Mouse (Mus musculus) natural killer cell, adult 2 months (primary cell): ENCODE data around the gene Wnt7b.
A peak's percentile ranks its signal among the peaks of the same experiment; 100 is the strongest.

Source experiments
- DNase-seq, 2 experiments: peaks; one replicate each; pipeline ENCODE4 v3.0.0; 2022; ENCODE audit warnings: low spot score in 2 of 2

The Wnt7b gene

DNA sequence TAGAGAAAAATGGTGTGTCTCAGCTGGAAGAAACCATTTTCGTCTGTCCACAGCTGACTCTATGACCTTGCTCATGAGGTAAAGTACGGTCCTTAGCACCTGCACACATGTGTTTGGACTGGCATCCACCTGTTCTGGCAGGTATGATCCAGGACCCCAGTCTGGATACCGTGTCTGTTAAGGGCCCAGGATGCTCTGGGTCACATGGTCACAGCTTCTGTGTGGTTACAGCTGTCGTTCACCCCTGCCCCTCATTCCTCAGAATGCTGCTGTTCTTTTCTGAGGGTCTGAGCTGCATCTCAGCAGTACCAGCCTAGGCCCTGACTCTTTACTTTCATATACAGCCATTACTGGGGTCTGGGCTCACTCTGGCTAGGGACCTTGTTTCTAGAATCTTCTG, 18.9 kb upstream of the Wnt7b start:
- no peak for DNase-seq

DNA sequence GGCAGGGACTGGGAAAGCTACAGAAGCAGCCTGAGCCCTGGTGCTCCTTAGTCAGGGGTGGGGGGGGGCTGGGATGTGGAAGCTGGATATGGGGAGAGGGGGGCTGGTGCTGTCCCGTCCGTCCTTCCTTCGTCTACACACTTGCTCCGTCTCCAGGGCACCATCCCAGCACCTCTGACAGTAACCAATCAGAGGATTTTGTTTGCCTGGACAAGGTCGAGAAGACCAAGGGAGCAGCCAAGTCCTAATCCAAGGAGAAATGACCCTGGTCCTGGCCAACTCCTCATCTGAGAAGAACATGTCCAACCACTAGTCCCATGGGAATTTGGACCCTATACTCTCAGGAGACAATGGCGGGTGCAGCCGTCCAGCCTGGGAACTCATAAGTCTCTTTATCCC, 18.4 kb upstream of the Wnt7b start:
- DNase-seq, result no peak

DNA sequence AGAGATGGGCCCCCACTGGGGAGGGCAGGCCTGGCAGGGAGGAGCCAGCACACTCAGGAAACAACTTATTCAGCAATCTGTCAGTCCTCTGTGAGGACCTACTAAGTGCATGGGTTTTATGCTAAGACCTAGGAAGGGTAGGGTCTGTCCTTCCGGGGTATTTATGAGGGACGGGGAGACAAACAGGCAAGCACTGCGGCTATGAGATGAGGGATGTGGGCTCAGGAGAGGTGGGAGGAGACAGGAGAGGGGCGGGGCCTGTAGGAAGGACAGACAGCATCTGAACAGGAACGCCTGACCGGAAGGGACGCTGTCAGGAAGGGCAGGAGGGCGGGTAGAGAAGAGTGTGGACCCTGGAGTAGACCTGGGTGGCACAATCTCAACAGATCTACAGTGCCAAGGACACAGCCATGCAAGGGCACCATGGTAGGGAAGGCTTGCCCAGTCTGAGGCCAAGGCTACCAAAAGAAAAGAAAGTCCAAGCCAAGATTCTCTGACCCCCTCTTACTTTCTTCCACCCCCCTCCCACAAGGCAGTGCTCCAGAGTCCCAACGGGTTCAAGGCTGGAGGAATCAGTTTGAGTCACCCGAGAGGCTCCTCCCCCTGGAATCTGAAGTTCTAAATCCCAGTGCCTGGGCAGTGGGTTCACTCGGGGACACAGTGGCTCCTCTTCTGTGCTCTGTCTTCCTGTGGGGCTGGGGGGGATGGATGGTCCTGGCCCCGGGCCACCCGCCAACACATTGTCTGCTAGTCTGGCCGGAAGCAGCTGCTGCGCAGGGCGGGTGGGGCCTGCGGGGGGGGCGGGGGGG, 17.8 kb upstream of the Wnt7b start:
- DNase-seq, result no peak

DNA sequence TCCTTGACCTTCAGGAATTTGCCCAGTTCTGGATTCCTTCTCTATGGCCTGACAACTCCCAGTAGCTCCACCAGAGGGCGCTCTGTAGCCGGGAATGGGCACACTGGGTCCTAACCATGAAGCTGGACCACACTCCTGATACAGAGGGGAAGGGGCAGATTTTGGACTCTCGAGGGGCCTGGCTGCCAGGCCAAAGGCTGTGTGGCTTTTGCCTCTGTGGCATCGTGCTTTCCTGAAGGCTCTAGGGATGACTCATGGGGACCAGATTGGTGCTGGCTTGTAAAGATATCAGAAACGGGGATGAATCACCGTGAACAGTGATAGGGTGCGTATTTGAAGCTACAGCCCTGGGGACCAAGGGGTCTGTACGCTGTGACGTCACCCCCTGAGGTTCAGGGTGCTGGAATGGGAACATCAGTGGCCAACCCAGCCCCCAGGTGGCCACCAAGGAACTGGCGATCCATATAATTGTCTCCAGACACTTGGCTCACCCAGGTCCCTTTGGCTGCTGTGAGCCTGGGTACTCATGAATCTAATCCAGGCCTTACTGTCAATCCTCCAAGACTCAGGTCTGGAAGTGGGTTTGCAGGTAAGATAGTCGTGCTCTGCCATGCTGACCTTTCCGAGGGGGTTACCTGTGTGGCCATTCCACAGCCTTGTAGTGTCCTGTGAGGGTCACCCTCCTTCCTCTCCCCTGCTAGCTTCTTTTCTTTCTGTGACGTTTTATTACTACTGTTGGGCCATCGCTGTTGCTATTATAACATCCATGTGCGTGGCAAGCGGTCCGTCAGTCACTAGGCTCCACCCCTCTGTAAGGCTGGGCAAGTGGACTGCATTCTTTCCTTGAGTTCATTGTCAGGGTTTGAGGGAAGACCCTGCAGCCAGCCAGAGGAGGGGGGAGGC, 17.0 kb upstream of the Wnt7b start:
- peak; percentile 39 to 56 for DNase-seq

DNA sequence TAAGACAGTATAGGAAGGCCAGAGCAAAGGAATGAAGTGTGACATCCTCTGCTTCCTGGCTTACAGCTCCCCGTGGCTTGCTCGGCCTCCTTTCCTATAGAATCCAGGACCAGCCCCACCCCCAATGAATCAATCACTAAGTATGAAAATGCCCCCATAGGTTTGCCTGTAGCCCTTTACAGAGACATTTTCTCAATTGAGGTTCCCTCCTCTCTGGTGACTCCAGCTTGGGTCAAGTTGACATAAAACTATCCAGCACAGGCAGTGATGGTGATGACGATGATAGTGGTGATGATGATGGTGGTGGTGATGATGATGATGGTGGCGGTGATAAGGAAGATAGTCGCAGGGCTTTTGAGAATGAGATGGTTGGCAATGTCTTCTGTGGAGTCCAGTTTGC, 16.2 kb upstream of the Wnt7b start:
- no peak for DNase-seq

DNA sequence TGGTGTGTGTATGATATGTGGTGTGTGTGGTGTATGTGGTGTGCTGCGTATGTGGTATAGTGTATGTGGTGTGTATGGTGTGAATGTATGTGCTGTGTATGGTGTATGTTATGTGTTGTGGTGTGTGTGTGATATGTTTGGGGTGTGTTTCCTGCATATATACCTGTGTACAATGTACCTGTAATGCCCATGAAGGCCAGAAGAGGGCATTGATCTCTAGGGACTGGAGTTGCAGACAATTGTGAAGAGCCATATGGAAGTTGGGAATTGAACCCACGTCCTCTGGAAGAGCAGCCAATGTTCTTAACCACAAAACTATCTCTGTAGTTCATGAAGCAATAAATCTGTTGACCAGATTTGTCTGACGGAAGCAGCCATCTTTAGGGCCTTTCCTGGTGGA, 15.1 kb upstream of the Wnt7b start:
- no peak for DNase-seq

DNA sequence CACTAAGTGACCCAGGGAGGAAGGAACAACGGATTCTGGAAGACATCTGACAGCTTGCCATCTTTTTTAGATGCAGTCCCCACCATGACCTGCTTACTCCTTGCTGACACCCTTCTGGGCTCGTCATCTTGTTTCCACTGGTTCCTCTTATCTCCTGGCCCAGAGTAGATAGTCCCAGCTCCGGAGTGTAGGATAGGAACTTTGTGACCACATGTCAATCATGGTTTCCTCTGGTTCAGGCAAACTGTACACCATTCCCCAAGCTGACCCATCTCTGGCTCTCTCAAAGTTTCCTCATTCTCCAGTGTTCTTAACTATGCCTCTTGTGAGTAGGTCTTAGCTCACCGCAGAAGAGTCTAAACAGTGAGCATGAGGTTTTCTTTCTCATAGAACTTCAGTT, 10.4 kb upstream of the Wnt7b start:
- DNase-seq, result no peak

DNA sequence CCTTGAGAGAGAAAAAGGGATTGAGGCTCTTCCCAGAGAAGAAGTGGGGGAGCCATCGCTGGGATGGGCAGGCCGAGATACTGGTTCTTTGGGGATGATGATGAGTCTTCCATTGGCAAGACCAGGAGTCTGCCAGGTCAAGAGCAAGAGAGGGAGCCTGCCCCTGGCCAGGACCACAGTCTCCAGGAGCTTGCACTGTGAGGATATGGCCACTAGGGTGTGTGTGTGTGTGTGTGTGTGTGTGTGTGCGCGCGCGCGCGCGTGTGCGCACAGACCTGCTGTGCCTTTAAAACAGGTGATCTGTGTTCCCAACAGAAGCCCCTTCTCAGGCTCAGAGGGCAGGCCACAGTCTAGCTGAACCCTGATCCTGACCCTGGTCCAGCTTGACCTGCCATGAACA, 8.6 kb upstream of the Wnt7b start:
- no peak for DNase-seq

DNA sequence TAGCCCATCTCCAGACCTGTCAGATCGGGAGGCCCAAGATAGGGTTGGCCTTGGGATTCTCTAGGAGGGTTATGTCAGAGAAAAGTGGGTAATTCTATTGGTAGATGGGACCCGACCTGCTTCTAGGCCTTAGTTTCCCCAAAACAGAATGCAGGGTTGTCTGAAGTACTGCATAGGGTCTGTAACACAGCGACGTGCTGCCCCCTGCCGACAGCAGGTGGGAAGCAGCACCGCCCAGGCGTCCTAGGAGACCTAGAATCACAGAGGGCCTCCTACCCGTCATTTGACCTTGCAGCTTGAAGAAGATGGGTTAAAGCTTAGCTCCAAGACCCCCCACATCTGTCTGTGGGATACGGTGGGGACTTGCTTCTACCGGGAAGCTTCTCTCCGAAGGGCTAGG, 1.2 kb upstream of the Wnt7b start:
- DNase-seq, result peak; percentile 29 to 41

DNA sequence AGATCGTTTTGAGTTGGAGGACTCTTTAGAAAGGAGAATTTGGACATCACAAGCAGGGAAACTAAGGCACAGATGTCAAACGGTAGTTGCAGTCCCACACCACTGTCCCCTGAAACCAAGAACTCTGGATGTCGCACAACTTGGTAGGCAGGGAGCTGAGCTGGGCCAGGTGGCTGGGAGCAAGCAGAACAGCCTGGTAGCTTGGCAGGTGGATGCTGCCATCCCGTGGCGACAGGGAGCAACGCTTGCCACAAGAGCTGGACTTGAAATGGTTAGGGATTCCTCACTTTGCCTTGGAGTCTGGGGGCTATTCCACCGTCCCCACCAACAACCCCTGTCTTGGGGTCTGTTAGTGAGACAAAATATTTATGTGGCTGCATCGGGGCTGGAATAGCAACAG, 751 bp upstream of the Wnt7b start:
- DNase-seq, result peak; percentile 27 to 28

DNA sequence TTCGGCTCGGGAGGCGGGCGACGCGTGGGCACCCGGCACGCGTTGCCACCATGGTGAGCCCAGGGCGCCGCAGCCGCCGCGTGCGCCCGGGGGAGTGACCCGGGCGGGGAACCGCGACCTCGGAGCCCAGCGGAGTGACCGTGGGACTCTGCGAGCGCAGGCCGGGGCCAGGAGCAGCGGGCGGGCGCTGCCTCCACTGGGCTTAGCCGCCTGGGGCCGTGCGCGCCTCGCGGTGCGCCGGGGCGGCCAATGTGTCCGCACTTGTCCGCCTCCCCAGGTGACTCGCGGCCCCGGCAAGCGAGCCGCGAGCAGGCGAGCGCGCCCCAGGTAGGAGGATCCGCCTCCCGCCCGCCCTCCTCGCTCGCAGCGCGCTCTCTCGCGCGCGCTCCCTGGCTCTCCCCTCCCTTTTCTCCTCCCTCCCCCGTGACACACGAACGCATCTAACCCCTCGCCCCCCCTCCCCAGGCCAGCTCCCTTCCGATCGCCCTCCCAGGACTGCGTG, 659 bp downstream of the Wnt7b start:
- no peak for DNase-seq

DNA sequence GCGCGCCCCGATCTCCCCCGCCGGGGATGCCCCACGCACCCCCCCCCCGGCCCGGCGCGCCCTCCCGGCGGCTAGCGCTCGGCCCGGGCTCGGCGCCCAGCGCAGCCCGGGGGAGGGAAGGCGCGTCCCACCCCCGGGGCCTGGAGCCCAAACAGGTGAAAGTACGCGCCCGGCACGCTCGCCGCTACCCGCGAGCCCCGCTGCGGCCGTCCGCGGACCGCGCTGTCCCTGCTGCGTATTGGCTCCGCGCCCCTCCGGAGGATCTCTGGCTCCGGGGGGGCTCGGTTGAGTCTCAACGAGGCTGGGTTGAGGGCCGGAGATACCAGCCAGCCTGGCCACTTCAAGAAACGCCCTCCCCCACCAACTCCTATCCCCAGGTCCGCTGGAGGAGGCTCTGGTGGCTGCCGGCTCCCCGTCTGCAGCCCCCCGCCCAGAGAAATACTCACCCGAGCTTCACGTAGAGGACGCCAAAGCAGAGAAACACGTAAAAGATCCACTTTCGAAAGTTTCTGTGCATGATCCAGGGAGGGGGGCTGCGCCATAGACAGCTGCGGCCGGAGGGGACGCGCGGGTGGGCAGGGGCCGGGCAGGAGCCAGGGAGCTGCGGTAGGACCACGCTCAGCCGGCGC, 1.2 kb downstream of the Wnt7b start:
- no peak for DNase-seq

DNA sequence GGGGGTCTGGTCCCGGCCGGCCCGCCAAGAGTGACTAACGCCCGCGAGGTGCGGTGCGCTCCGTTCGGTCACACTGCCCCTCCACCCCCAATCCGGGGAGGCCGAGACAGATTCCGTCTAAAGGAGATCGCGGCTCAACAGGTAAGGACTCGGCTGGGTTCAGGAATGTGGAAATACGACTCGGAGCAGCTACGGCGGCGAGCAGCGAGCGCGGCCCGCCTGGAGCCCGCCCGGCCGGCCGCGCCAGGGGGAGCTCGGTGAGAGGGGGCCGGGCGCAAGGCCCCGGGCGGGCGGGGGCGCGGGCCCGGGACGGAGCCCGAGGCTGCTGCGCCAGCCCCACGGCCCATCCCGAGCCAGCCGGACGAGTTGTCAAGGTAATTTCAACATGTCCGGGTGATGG, 1.8 kb downstream of the Wnt7b start:
- DNase-seq, result no peak

DNA sequence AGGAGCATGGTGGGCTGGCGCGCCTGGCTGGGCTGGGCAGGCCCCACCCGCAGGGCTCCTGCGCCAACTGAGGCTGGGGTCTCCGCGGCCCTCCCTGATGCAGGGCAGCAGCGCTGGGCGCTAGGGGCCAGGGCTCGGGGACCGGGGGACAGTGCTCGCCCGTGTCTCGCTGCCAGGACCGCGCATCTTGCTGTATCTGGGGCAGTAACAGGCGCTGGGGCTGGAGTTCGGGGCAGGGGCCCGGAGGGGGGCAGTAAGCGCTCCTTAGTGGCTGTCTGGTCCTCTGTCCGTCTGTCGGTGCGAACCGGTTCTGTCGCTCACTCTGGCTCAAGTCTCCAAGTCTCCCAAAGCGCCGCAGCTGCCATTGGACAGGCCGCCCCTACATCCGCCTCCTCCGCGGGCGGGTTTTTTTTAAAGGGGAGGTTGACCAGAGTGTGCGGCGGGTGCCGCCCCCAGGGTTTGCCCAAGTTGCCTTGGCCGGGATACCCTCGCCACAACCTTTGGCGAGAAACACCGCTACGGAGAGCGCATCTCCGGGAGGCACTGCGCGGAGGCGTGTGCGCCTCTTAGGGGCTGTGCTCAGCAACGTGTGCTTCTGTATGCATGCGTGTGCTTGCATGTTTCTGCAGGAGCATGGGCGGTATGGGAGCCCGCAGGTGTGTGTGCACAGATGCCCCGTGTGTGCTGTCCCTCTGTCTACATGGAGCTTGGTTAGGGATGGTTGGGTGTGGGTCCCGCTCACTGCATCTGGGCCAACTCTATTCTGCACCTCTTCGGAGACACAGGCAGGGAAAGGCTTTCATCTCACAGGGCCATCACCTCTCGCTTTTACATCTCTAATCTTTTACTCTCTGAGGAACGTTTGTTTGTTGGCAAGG, 4.5 kb downstream of the Wnt7b start:
- no peak for DNase-seq

DNA sequence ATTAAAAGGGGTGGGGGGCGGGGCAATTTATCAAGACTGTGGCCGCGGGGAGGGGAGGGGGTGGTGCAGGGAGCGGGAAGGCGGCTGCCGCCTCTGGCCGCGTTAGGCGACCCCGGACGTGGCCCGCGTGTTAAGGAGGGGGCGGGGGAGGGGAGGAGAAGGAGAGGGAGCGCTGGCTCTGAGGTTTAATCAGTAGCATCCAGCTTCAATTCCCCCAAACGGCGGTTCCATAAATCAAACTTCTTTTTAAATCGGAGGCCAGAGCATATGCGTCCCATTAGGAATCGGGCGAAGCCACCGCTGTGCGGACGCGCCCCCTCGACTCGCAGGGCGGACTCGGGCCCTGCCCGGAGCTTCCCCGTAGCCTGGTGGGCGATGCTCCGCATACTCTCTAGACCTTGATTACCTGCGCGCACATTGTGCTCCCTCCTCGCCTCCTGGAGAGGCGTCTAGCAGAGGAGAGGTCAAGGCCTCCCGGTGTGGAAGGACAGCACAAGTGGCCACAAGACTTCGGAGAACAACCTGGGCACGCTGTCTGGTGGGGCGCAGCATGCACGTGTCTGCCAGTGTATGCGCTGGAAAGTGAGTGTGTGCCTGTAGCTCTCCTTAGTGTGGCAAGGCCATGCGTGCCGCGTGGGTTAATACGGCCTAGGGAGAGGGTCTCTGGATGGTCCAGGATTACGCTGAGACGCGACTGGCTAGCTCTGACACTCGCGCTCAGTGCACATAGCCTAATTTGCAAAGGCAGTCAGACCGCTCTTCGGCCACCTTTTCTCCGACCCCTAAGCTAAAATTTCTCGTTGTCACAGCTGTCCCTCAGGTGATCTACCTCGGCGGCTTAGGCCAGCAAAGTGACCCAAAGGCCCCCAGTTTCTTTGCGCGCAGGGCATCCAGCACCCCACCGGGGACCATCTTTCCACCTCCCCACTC, 5.5 kb downstream of the Wnt7b start:
- no peak for DNase-seq

DNA sequence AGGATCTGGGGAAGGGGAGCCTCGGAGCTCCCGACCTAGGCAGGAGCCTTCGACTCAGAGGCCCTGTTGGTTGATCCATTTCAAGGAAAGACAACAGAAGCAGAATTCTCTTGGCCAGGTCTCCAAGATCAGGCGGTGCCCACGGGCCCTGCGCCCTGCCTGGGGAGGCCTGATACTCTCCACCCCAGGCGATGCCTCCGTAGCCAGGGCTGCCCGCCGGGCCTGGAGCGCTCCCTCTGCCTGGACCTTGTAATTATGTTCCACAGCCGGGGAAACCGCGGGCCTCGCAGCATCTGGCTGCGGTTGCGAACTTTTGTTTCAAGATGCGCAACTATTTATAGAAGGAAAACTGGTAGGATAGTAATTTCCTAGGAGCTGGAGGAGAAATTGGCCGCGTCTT, 6.2 kb downstream of the Wnt7b start:
- DNase-seq, result no peak

DNA sequence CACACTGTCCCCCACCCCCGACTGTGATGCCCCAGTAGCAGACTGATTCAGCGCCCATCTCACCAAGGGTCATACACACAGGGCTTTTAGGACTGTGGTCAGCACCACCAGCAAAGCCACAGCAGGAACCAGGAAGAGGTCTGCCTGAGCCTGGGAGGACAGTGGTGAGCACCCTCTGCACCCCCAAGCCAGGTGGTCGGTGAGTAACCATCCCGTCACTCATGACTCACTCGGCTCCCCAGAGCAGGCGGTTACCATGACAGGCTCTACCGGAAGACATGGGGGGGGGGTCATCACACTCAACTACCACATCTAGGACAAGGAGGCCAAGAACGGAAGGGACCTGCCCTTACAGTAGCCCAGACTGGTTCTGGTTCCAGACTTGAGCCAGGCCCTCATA, 7.7 kb downstream of the Wnt7b start:
- DNase-seq, result peak; percentile 55 to 64

DNA sequence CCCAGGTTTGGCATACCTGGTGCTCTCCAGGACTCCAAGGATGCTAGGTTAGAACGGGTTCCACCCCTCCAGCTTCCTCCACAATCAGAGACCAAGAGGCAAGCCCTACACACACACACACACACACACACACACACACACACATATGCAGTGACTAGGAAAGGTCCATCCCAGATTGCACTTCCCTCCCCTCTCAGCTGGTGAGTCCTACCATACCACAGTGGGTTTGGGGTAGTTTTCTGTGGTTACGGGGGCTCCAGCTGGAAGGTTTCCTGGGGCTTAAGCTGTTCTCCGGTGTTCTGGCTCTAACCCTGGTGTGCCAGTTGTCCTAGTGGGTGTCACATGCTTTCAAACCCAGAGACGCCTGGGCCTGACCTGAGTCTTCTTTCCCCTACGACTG, 8.2 kb downstream of the Wnt7b start:
- no peak for DNase-seq

DNA sequence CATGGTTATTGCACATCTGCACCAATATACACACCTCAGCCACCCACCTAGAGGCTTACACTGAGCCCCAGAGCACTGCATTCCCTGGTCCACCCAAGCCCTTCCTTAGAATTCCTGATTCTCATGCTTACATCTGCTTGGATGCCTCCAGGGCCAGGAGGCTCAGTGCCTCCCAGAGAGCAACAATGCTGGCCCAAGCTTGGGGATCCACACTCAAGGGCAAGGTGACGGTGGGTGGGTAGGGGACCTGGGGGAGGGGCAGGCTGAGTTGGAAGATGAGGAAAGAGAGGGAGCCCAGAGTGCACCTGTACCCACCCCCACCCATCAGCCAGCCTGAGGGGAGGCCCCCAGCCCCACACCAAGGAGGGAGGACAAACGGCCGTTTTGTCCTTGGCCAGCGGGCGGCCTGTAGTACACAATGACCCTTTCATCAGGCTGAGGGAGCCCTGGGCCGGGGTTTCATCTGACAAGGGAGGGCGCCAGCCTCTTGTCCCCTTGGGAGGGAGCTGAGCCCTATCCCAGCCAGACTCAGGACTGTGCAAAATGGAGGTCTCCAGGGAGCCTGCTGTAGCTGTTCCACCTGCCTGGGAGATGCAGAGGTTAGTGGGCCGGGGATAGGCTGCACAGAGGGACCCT, 9.5 kb downstream of the Wnt7b start:
- no peak for DNase-seq
